Mouse (Mus musculus) T-cell, adult 2 months (primary cell): ENCODE results near the gene Lrrc71.

Experiments used
- DNase-seq: peaks from one replicate; pipeline ENCODE4 v3.0.0; 2022; ENCODE audit warnings: low spot score

Gene Lrrc71

GRCm38 (mm10) chr3:87748431-87748830 is at the start of gene Lrrc71:
Lrrc71 (minus strand) TSS chr3:87748625.
- no peak for DNase-seq

- no peak for DNase-seq
Measured at GRCm38 (mm10) chr3:87796736-87797334, 48.4 kb upstream of the Lrrc71 start, which contains the start of gene Insrr. Insrr (plus strand) TSS chr3:87796951.

GRCm38 (mm10) chr3:87795336-87796277 is 47.2 kb upstream of the Lrrc71 start:
- peak; percentile 46 for DNase-seq

- DNase-seq, result no peak
Measured at GRCm38 (mm10) chr3:87794922-87795325, 46.5 kb upstream of the Lrrc71 start, which contains the start of gene Ntrk1. Ntrk1 (minus strand) TSS chr3:87795162.

- DNase-seq, result no peak
Measured at GRCm38 (mm10) chr3:87789768-87790167, 41.3 kb upstream of the Lrrc71 start.

- no peak for DNase-seq
Measured at GRCm38 (mm10) chr3:87789248-87789647, 40.8 kb upstream of the Lrrc71 start.

- no peak for DNase-seq
Measured at GRCm38 (mm10) chr3:87785626-87786214, 37.3 kb upstream of the Lrrc71 start.

- DNase-seq, result no peak
Measured at GRCm38 (mm10) chr3:87785156-87785555, 36.7 kb upstream of the Lrrc71 start.

GRCm38 (mm10) chr3:87783282-87784023 is 35.0 kb upstream of the Lrrc71 start:
- no peak for DNase-seq

GRCm38 (mm10) chr3:87779086-87779485 is 30.7 kb upstream of the Lrrc71 start:
- DNase-seq, result no peak

- DNase-seq, result no peak
Measured at GRCm38 (mm10) chr3:87778283-87778682, 29.9 kb upstream of the Lrrc71 start.

GRCm38 (mm10) chr3:87771088-87771487 is 22.7 kb upstream of the Lrrc71 start:
- DNase-seq, result no peak

GRCm38 (mm10) chr3:87770280-87770679 is 21.9 kb upstream of the Lrrc71 start:
- DNase-seq, result peak; percentile 66

- DNase-seq, result no peak
Measured at GRCm38 (mm10) chr3:87769506-87769905, 21.1 kb upstream of the Lrrc71 start.

- DNase-seq, result peak; percentile 82
Measured at GRCm38 (mm10) chr3:87768844-87769243, 20.4 kb upstream of the Lrrc71 start.

- DNase-seq, result no peak
Measured at GRCm38 (mm10) chr3:87768431-87768830, 20.0 kb upstream of the Lrrc71 start.

GRCm38 (mm10) chr3:87767764-87768163 is 19.3 kb upstream of the Lrrc71 start:
- no peak for DNase-seq

GRCm38 (mm10) chr3:87766284-87766667 is 17.9 kb upstream of the Lrrc71 start:
- no peak for DNase-seq

GRCm38 (mm10) chr3:87765631-87766283 is 17.3 kb upstream of the Lrrc71 start:
- no peak for DNase-seq

GRCm38 (mm10) chr3:87765091-87765490 is 16.7 kb upstream of the Lrrc71 start:
- DNase-seq, result peak; percentile 82

- no peak for DNase-seq
Measured at GRCm38 (mm10) chr3:87764506-87764905, 16.1 kb upstream of the Lrrc71 start.
